Mouse (Mus musculus) stomach, embryonic 15.5 days (tissue): ENCODE measurements at regions not wholly inside any gene's neighbourhood (a gene's known extent, or its start where the extent isn't known, plus 50 kb on each side); places are given as distances from the start of the nearest gene placed in this dataset.

Experiments
- ATAC-seq: fragments of 200-750 bp; cut with Nextera tagmentation; 2 replicates; pipeline ENCODE4 v1.8.0; 2017; ENCODE audit warnings: low read depth, moderate number of reproducible peaks, moderate TSS enrichment; ENCODE audit not compliant: insufficient read depth, low FRiP score
- H3K27ac ChIP-seq: fragments of 300-500 bp; sonication (generic); 2 replicates; pipeline ENCODE4 v1.5.1; 2015; ENCODE audit warnings: mild to moderate bottlenecking, inconsistent platforms
- H3K27me3 ChIP-seq: fragments of 300-500 bp; sonication (generic); replicated peaks from 2 replicates; pipeline ENCODE4 v1.6.1; 2015; ENCODE audit warnings: inconsistent platforms
- H3K36me3 ChIP-seq: fragments of 300-500 bp; sonication (generic); 2 replicates; pipeline ENCODE4 v1.6.1; 2015; ENCODE audit warnings: inconsistent platforms
- H3K4me1 ChIP-seq: fragments of 300-500 bp; sonication (generic); 2 replicates; pipeline ENCODE4 v1.6.1; 2015; ENCODE audit warnings: inconsistent platforms
- H3K4me2 ChIP-seq: fragments of 300-500 bp; sonication (generic); 2 replicates; pipeline ENCODE4 v1.6.1; 2015; ENCODE audit warnings: mild to moderate bottlenecking, inconsistent platforms
- H3K4me3 ChIP-seq: fragments of 300-500 bp; sonication (generic); replicated peaks from 2 replicates; pipeline ENCODE4 v1.5.1; 2015; ENCODE audit warnings: inconsistent platforms
- H3K9ac ChIP-seq: fragments of 300-500 bp; sonication (generic); 2 replicates; pipeline ENCODE4 v1.6.1; 2015; ENCODE audit warnings: inconsistent platforms
- H3K9me3 ChIP-seq: fragments of 300-500 bp; sonication (generic); 2 replicates; pipeline ENCODE4 v1.6.1; 2016; ENCODE audit warnings: inconsistent platforms
- WGBS: fragments of 180-500 bp; shearing (Covaris S2); methylation state at CpG from one replicate; pipeline ENCODE4 v1.1.7; 2015; 5-methylcytosine and 5-hydroxymethylcytosine counted together

- H3K27me3 ChIP-seq, result no peaks in the 10 kb centered on the region
- H3K4me3 ChIP-seq, result no peak overlapping the region
- WGBS, result 88% methylated on average over 9 of the region's 9 CpGs
- no peaks in the 10 kb centered on the region for H3K36me3 ChIP-seq
- H3K9me3 ChIP-seq, result no peaks in the 10 kb centered on the region
- H3K4me2 ChIP-seq, result no peak overlapping the region
- no peak overlapping the region for H3K27ac ChIP-seq
- no peak overlapping the region for H3K9ac ChIP-seq
- no peak for ATAC-seq
- no peaks in the 10 kb centered on the region for H3K4me1 ChIP-seq
These were observed 56.0 kb upstream of the Bdnf start for GRCm38 (mm10) chr2:109618341-109619058.

GRCm38 (mm10) chr2:109619676-109620075 lies 54.8 kb upstream of the Bdnf start:
- Histone ChIP-seq H3K27me3 (no peaks in the 10 kb centered on the region), H3K27ac (no peak overlapping the region), H3K9ac (no peak overlapping the region), H3K9me3 (no peaks in the 10 kb centered on the region), H3K36me3 (no peaks in the 10 kb centered on the region), H3K4me3 (no peak overlapping the region), H3K4me1 (no peaks in the 10 kb centered on the region), H3K4me2 (no peak overlapping the region)
- WGBS, result 88% methylated on average over 6 of the region's 6 CpGs
- no peak for ATAC-seq

GRCm38 (mm10) chr2:109621595-109621994 lies 52.9 kb upstream of the Bdnf start:
- no peak for ATAC-seq
- no peak overlapping the region for H3K4me3 ChIP-seq
- 58% methylated on average over 9 of the region's 9 CpGs for WGBS
- H3K36me3 ChIP-seq, result no peaks in the 10 kb centered on the region
- H3K27me3 ChIP-seq, result no peaks in the 10 kb centered on the region
- H3K9ac ChIP-seq, result no peak overlapping the region
- H3K27ac ChIP-seq, result no peak overlapping the region
- H3K9me3 ChIP-seq, result no peaks in the 10 kb centered on the region
- no peaks in the 10 kb centered on the region for H3K4me1 ChIP-seq
- no peak overlapping the region for H3K4me2 ChIP-seq
